Mouse (Mus musculus) liver, embryonic 13.5 days (tissue): ENCODE measurements around the gene Cetn3. TPM values are rescaled to one million over a fixed set of nuclear protein-coding genes. Genes with fewer than 3 reads are reported as not detected.

ENCODE experiments used
- ATAC-seq: fragments of 200-750 bp; cut with Nextera tagmentation; 2 replicates; pipeline ENCODE4 v1.8.0; 2017; ENCODE audit warnings: low read depth, mild to moderate bottlenecking, moderate number of reproducible peaks, moderate library complexity
- DNase-seq: peaks from one replicate; pipeline ENCODE4 v3.0.0; 2022
- H3K27ac ChIP-seq: fragments of 300-500 bp; sonication (generic); 2 replicates; pipeline ENCODE4 v1.5.1; 2015; ENCODE audit warnings: moderate library complexity, mild to moderate bottlenecking, inconsistent platforms
- H3K27me3 ChIP-seq: fragments of 300-500 bp; sonication (generic); 2 replicates; pipeline ENCODE4 v1.6.1; 2015; ENCODE audit warnings: mild to moderate bottlenecking, inconsistent platforms
- H3K36me3 ChIP-seq: fragments of 300-500 bp; sonication (generic); 2 replicates; pipeline ENCODE4 v1.6.1; 2015; ENCODE audit warnings: mild to moderate bottlenecking, inconsistent platforms
- H3K4me1 ChIP-seq: fragments of 300-500 bp; sonication (generic); replicated peaks from 2 replicates; pipeline ENCODE4 v1.6.1; 2015; ENCODE audit warnings: inconsistent platforms
- H3K4me2 ChIP-seq: fragments of 300-500 bp; sonication (generic); 2 replicates; pipeline ENCODE4 v1.6.1; 2015; ENCODE audit warnings: inconsistent platforms, mild to moderate bottlenecking, moderate library complexity
- H3K4me3 ChIP-seq: fragments of 300-500 bp; sonication (generic); replicated peaks from 2 replicates; pipeline ENCODE4 v1.5.1; 2015; ENCODE audit warnings: mild to moderate bottlenecking, inconsistent platforms
- H3K9ac ChIP-seq: fragments of 300-500 bp; sonication (generic); 2 replicates; pipeline ENCODE4 v1.6.1; 2015; ENCODE audit warnings: mild to moderate bottlenecking, inconsistent platforms
- H3K9me3 ChIP-seq: fragments of 300-500 bp; sonication (generic); replicated peaks from 2 replicates; pipeline ENCODE4 v1.6.1; 2016; ENCODE audit warnings: inconsistent platforms
- WGBS: fragments of 180-500 bp; shearing (Covaris S2); methylation state at CpG from one replicate; pipeline ENCODE4 v1.1.7; 2015; ENCODE audit not compliant: insufficient replicate concordance; 5-methylcytosine and 5-hydroxymethylcytosine counted together
- polyA plus RNA-seq: library from polyadenylated mRNA; unstranded; fragments of >200 nt; fragmentation: Nextera tagmentation; extraction: Ambion mirVana; gene quantifications from 2 replicates; pipeline ENCODE4 v1.2.1, GENCODE M21; 2015

Gene Cetn3
- polyA plus RNA-seq = 137 and 172 TPM in 2 replicates

DNA sequence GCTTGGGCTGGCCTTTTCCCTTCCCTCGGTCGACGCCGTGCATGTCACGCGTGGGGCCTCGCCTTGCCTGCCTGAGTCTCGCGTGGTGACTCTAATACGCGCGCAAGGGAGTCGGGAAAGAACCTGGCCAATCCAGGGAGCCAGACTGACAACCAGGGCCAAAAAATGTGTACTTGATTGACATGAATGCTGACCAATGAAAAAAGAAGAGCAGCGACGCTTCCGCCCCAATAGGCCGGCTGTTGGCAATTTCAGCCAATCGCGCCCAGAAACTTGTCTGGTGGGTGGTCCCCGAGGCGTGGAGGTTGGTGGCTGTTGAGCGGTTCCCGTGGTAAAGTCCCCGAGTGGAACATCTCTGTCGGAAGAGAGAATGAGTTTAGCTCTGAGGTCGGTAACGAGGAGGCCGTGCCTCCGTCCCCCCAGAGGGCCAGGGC is at the start of gene Cetn3:
Gene Cetn3 (plus strand): TSS at position 107 of the 434 bp plus-strand sequence.
- Histone ChIP-seq H3K9me3 (no peaks in the 10 kb centered on the region), H3K4me3 (peak within 1 kb of the TSS; percentile 84)

DNA sequence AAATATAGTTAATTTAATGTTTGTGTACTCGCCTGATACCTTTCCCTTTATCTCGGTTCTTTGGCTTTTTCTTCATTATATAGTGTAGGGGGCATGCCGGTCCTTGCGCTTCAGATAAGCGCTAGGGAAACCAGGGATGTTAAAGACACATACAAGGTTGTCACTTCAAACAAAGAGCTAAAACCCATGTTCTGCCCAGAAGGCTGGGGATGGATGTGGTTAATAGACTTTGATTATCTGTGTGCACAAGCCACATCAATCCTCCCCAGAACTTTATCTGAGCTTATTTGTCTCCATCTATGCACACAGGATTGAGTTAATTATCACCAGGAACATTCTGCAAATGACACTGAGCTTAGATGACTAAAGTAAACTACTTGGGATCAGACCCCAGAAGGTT is 46.3 kb upstream of the Cetn3 start:
- Histone ChIP-seq H3K4me1 (peaks cover 22% of the 10 kb centered on the region), H3K27me3 (no peaks in the 10 kb centered on the region), H3K4me3 (no peak overlapping the region), H3K9me3 (no peaks in the 10 kb centered on the region), H3K4me2 (no peak overlapping the region), H3K9ac (no peak overlapping the region), H3K27ac (no peak overlapping the region), H3K36me3 (no peaks in the 10 kb centered on the region)
- ATAC-seq = peak; percentile 66
- no peak for DNase-seq
- 34% methylated on average over 5 of the region's 5 CpGs for WGBS

More for the DNA sequence above, at the start of gene Cetn3:
- no peaks in the 10 kb centered on the region for H3K27me3 ChIP-seq
- H3K4me1 ChIP-seq = peaks cover 24% of the 10 kb centered on the region
- peak within 1 kb of the TSS; percentile 82 for H3K4me2 ChIP-seq
- peaks cover 23% of the 10 kb centered on the region for H3K36me3 ChIP-seq
- ATAC-seq (peak; percentile 87), DNase-seq (peak; percentile 91)
- 0% methylated on average over 29 of the region's 29 CpGs for WGBS
- peak within 1 kb of the TSS; percentile 92 for H3K27ac ChIP-seq
- H3K9ac ChIP-seq = peak within 1 kb of the TSS; percentile 91

DNA sequence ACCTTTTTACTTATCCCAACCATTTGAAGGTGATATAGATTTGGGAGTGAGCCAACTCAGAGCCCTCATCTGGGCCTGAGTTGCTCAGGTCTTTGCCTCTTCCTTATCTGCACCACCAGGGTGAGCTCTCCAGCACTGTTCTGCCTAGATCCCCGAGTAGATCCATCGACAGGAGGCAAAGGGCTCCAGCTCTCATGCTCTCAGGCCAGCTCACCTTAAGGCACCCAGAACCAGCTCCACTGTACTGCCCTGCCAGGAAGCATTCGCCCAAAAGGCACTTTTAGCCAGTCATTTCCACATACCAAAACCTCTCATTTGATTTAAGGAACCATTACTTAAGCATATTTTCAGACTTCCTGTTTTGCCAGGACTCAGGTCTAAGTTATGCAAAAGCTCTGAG is 42.0 kb upstream of the Cetn3 start:
- Histone ChIP-seq H3K27ac (0 out of 2 replicates have a peak overlapping the region, but pooled peaks have one; percentile 13), H3K9me3 (no peaks in the 10 kb centered on the region), H3K9ac (no peak overlapping the region), H3K4me2 (no peak overlapping the region), H3K4me1 (peaks cover 50% of the 10 kb centered on the region), H3K36me3 (no peaks in the 10 kb centered on the region), H3K4me3 (no peak overlapping the region), H3K27me3 (no peaks in the 10 kb centered on the region)
- WGBS = 8% methylated on average over 3 of the region's 3 CpGs
- ATAC-seq (peak; percentile 84), DNase-seq (peak; percentile 52)

DNA sequence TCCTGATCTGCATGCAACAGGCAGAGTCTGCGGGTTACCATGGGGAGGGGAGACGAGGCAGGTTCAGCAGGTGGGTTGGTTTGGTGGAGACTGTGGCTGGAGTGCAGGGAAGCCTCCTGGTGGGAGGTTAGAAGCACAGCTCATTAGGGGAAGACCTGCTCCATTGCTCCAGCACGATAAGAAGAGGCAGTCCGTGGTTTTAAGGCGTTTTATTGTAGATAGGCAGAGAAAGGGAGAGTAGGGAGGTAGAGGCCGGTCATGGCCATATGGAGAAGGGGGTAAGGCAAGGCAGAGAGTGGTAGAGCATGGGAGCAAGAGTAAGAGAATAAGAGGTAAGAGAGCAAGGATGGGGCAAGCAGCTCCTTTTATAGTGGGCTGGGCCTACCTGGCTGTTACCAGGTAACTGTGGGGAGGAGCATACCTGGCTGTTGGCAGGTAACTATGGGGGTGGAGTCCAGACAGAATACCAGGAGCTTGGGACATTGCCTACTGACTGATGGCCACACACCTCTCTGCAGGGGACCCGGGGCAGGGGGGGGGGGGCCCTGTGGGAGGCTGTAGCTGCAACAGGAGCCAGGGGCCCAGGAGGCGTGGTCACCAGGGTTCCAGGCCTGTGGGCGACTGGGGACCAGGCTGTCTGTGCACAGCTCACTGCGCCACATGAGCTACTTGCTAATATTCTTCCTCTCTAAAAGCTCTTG is 39.3 kb upstream of the Cetn3 start:
- Histone ChIP-seq H3K9ac (no peak overlapping the region), H3K27me3 (no peaks in the 10 kb centered on the region), H3K36me3 (no peaks in the 10 kb centered on the region), H3K9me3 (no peaks in the 10 kb centered on the region), H3K4me2 (peak overlapping the region; percentile 17), H3K4me1 (peaks cover 39% of the 10 kb centered on the region), H3K27ac (no peak overlapping the region), H3K4me3 (no peak overlapping the region)
- ATAC-seq = peak; percentile 86
- no peak for DNase-seq
- 33% methylated on average over 10 of the region's 10 CpGs for WGBS

DNA sequence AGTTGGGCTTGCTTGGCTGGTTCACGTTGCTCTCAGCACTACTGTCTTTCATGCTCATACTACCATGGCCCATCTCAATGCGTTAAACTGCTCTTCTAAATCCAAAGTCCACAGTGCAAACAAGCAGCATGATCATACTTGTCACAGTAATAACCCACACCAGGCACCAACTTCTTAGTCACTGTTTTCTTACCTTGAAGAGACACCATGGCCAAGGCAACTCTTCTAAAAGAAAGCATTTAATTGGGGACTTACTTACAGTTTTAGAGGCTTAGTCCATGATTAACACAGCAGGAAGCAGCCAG is 38.8 kb upstream of the Cetn3 start:
- ATAC-seq = no peak
- Histone ChIP-seq H3K9ac (no peak overlapping the region), H3K27ac (no peak overlapping the region), H3K27me3 (no peaks in the 10 kb centered on the region), H3K36me3 (no peaks in the 10 kb centered on the region), H3K4me3 (no peak overlapping the region), H3K4me2 (no peak overlapping the region), H3K9me3 (no peaks in the 10 kb centered on the region), H3K4me1 (peaks cover 39% of the 10 kb centered on the region)
- 43% methylated on average over 2 of the region's 2 CpGs for WGBS
- DNase-seq = no peak

DNA sequence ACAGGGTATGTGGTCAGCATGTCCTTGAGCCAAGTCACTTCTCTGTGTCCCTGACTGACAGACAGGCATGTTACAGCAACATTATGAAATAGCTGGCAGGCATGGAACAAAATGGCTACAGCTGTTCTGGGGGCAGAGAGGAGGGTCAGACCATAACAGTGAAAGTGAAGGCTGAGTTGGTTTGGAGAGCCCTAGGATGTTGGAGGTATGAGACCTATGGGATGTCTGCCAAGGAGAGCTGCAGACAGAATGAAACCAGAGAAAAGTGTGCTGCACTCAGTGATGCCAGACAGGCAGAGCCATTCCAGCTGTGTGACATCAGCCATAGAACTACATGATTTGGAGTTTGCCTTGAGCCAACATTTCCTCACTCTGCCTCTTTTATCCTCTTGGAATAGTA is 28.0 kb upstream of the Cetn3 start:
- ATAC-seq (no peak), DNase-seq (no peak)
- no peak overlapping the region for H3K9ac ChIP-seq
- no peaks in the 10 kb centered on the region for H3K27me3 ChIP-seq
- H3K4me1 ChIP-seq = 0 out of 2 replicates have a peak, but pooled peaks cover 3% of the 10 kb centered on the region
- H3K36me3 ChIP-seq = no peaks in the 10 kb centered on the region
- no peak overlapping the region for H3K27ac ChIP-seq
- H3K4me2 ChIP-seq = no peak overlapping the region
- H3K4me3 ChIP-seq = no peak overlapping the region
- H3K9me3 ChIP-seq = no peaks in the 10 kb centered on the region

DNA sequence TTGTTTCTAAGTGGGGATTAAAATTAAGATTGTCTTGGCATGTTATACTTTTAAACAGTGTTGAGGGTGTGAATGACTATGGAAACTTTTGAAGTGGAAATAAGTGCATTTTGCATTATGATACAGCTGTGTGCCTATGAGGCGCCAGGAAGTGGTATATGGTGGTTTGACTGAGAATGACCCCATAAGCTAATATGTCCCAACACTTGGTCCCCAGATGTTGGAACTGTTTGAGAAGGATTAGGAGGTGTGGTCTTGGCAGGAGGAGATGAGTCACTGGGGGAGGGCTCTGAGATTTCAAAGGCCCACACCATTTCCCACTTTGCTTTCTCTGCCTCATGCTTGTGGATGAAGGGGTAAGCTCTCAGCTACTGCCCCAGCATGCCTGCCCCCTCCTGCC is 27.6 kb upstream of the Cetn3 start:
- Histone ChIP-seq H3K4me1 (0 out of 2 replicates have a peak, but pooled peaks cover 3% of the 10 kb centered on the region), H3K9ac (no peak overlapping the region), H3K4me3 (no peak overlapping the region), H3K27me3 (no peaks in the 10 kb centered on the region), H3K27ac (no peak overlapping the region), H3K4me2 (no peak overlapping the region), H3K9me3 (no peaks in the 10 kb centered on the region), H3K36me3 (no peaks in the 10 kb centered on the region)
- ATAC-seq (no peak), DNase-seq (no peak)
- 63% methylated on average over 1 of the region's 1 CpGs for WGBS

DNA sequence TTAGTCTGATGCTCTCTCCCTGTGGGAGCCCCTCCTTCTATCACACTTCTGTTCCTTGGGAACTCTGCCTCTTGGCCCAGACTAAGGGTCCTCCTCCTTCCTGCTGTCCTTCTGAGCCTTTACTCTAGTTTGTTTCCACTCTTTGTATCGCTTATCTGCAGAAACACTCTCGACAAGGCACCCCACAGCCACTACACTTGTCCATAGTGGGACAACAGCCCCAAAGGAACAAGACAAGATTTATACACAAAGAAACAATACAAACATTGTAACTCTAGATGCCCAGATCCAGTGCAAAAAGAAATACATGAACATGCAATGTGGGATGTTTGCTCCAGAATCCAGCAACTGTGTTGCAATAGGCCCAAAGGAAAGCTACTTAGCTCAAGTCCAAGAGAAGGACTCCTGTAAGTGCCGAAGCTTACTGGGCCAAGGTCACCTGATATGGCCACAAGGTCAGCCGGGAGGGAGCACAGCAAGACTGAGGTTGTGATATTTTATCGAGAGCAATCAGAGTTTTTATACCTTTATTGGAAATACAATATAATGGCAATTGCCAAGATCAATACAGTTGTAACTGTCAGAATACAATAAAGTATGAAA is 25.7 kb upstream of the Cetn3 start:
- Histone ChIP-seq H3K4me2 (no peak overlapping the region), H3K9me3 (no peaks in the 10 kb centered on the region), H3K27ac (no peak overlapping the region), H3K4me1 (peaks cover 7% of the 10 kb centered on the region; the same call in 1 of the 2 replicates), H3K9ac (no peak overlapping the region), H3K27me3 (no peaks in the 10 kb centered on the region), H3K4me3 (no peak overlapping the region), H3K36me3 (no peaks in the 10 kb centered on the region)
- WGBS = 63% methylated on average over 5 of the region's 5 CpGs
- DNase-seq = no peak
- ATAC-seq = no peak

DNA sequence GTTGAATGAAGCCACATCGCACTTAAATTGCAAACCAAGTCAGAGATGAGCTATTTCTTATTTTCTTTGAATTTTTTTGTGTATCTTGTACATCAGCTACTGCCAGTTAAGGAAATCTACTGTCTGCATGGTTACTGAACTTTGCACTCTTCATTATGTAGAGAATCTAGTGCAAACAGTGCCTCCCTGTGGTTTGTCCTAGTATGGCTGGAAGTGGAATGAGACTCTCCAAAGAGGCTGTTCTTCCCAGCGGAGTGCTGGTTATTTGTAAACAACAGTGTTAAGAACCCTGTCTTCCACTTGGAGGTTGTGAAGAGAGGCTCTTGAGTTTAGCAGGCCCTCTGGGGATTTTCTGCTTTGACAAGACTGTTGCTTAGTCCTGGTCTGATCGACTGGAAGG is 22.5 kb upstream of the Cetn3 start:
- Histone ChIP-seq H3K27ac (no peak overlapping the region), H3K9me3 (no peaks in the 10 kb centered on the region), H3K4me2 (no peak overlapping the region), H3K36me3 (no peaks in the 10 kb centered on the region), H3K27me3 (no peaks in the 10 kb centered on the region), H3K9ac (no peak overlapping the region), H3K4me1 (peaks cover 7% of the 10 kb centered on the region; the same call in 1 of the 2 replicates), H3K4me3 (no peak overlapping the region)
- ATAC-seq = no peak
- no peak for DNase-seq
- WGBS = 27% methylated on average over 3 of the region's 3 CpGs

DNA sequence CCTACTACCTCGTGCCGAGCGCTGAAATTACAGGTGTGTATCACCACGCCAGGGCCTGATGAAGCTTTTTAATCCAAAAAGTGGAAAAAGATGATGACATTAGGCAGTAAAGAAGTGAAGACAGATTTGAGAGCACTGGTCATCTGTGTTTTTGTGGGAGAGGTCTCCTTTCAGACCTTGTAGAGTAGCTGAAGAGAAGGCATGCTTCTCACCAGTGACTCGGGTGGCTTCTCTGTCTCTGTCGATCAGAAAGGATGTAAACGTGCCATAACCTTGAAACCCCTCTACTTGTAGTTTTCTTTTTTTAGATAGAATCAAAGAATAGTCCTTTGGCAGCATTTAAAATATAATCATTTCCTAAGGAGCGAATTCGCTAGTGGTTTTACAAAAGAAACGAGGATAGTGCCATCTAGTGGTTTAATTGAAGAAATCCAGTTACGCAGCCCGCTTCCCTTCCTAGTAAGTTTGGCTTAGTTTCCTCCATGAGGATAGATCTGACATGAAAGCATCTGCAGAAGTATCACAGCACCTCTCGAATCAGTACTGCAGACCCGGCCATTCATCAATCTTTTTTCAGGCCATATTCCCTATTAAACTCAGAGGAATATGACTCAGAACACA is 21.2 kb upstream of the Cetn3 start:
- no peak overlapping the region for H3K9ac ChIP-seq

DNA sequence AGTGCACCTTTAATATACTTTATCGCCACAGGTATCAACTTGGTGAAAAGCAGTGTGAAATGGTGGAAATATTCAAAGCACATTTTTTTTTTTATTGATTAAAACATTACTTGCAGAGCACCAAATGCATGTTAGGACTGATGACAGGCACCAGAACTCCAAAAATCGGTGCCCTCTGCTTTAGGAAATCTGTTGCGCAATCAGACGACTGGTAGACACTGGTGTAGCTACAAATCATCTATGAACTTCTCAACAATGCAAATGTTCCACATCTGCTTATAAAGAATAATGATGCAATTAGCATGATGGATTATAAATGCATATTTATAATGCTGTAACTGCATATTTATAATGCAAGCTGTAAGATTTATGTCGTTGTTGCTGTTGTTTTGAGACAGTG is 18.7 kb upstream of the Cetn3 start:
- no peak overlapping the region for H3K4me2 ChIP-seq
- no peaks in the 10 kb centered on the region for H3K36me3 ChIP-seq
- no peaks in the 10 kb centered on the region for H3K27me3 ChIP-seq
- H3K4me3 ChIP-seq = no peak overlapping the region
- H3K4me1 ChIP-seq = peaks cover 3% of the 10 kb centered on the region; the same call in 1 of the 2 replicates
- no peak for DNase-seq
- no peaks in the 10 kb centered on the region for H3K9me3 ChIP-seq
- H3K9ac ChIP-seq = no peak overlapping the region
- 65% methylated on average over 5 of the region's 5 CpGs for WGBS
- H3K27ac ChIP-seq = no peak overlapping the region
- no peak for ATAC-seq

More for the DNA sequence above, 21.2 kb upstream of the Cetn3 start:
- H3K27ac ChIP-seq = no peak overlapping the region
- no peaks in the 10 kb centered on the region for H3K9me3 ChIP-seq
- no peaks in the 10 kb centered on the region for H3K36me3 ChIP-seq
- DNase-seq = no peak
- H3K4me2 ChIP-seq = no peak overlapping the region
- H3K27me3 ChIP-seq = no peaks in the 10 kb centered on the region
- peaks cover 7% of the 10 kb centered on the region; the same call in 1 of the 2 replicates for H3K4me1 ChIP-seq
- no peak for ATAC-seq
- no peak overlapping the region for H3K4me3 ChIP-seq
- 30% methylated on average over 14 of the region's 14 CpGs for WGBS
